Mouse (Mus musculus): ENCODE measurements around the gene Yipf1. TPM values are rescaled to one million over a fixed set of nuclear protein-coding genes. Genes with fewer than 3 reads are reported as not detected.

Yipf1 gene
- polyA plus RNA-seq, 1 experiment from 2014 or later = 51.6 TPM

DNA sequence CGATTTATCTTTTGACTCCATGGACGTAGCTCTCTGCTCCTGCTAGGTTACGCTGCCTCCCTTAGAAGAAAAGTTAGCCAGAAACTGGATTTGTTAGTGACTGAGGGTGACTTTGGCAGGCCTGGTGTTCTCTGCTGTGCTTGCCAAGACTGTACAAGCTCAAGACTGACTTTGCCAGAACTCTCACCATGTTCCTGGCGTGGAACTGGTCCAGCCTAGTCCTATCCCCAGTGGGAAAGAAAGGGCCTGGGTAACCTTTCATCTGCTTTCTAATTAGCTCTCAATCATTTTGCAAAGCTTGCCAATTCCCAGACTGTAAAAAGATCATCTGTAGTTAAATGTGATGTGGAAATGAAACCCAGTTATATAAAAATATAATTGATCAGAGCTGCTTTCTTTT, 72.9 kb downstream of the Yipf1 start:
- H3K4me3 ChIP-seq (replicated peaks) = no peak overlapping the region
- no peak overlapping the region for H3K4me2 ChIP-seq
- ATAC-seq (replicated peaks; ENCODE audit: low FRiP score) = no peak
- 96% methylated on average over 4 of the region's 4 CpGs for WGBS
- no peaks in the 10 kb centered on the region for H3K27me3 ChIP-seq
- H3K4me1 ChIP-seq = no peaks in the 10 kb centered on the region
- H3K9me3 ChIP-seq (replicated peaks) = no peaks in the 10 kb centered on the region
- no peak overlapping the region for H3K27ac ChIP-seq
- H3K36me3 ChIP-seq = peaks cover 91% of the 10 kb centered on the region
- no peak overlapping the region for H3K9ac ChIP-seq

DNA sequence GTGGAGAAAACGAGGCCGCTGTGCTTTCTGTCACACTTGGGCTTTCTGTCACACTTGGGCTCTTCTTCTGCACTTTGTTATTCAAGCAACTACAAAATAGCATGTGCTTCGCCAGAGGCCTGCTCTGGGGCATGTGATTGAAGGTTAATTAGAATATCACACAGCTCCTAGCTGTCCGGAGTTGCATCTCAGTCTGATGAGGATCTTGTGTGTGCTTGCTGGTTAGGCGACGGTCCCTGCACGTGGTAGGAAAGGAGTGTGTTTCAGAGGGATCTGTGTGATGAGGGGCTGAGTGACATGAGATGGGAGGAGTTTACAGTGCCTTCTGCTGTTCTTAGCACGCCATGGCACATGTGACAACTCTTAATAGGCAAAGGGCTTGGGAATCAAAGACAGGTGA, 73.3 kb downstream of the Yipf1 start:
- no peak overlapping the region for H3K4me3 ChIP-seq (replicated peaks)
- no peaks in the 10 kb centered on the region for H3K9me3 ChIP-seq (replicated peaks)
- H3K27me3 ChIP-seq = no peaks in the 10 kb centered on the region
- no peak for ATAC-seq (replicated peaks; ENCODE audit: low FRiP score)
- H3K4me2 ChIP-seq = no peak overlapping the region
- no peak overlapping the region for H3K27ac ChIP-seq
- no peaks in the 10 kb centered on the region for H3K4me1 ChIP-seq
- H3K36me3 ChIP-seq = peaks cover 92% of the 10 kb centered on the region
- 95% methylated on average over 8 of the region's 8 CpGs for WGBS
- H3K9ac ChIP-seq = no peak overlapping the region

DNA sequence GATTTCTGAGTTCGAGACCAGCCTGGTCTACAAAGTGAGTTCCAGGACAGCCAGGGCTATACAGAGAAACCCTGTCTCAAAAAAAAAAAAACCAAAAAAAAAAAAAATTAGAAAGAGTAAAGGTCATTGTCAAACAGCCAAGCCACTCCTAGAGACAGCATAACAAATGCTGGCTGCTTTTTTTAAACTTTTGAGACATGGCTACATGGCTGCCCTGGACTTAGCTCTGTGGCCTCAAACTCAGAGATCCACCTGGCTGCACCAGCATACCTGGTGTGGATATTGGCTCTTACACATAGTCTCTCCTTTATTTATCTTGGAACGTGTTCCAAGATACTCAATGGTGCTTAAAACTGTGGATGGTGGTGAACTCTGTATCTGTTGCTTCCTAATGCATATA, 74.1 kb downstream of the Yipf1 start:
- WGBS = 88% methylated on average over 2 of the region's 2 CpGs
- peaks cover 92% of the 10 kb centered on the region for H3K36me3 ChIP-seq
- H3K4me1 ChIP-seq = no peaks in the 10 kb centered on the region

DNA sequence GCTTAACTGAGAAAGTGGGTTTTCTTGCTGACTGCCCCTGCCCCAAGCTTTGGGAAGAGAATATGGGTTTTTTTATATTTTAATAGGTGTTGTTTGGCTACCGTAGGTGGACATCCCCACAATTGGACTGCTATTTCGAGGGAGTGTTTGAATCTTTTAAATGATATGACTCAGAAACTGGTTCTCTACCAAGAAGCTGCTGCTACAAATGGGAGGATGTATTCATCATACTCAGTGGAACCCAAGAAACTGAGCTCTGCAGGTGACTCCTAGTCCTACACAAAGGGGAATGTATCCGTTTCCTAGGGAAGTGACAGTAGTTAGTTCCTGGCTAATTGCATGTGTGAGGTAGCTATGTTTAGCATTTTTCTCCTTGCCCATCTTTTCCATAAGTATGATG, 75.2 kb downstream of the Yipf1 start:
- H3K36me3 ChIP-seq = peaks cover 97% of the 10 kb centered on the region
- no peak overlapping the region for H3K9ac ChIP-seq
- H3K4me1 ChIP-seq = no peaks in the 10 kb centered on the region
- H3K9me3 ChIP-seq (replicated peaks) = no peaks in the 10 kb centered on the region
- no peak overlapping the region for H3K4me2 ChIP-seq
- WGBS = 93% methylated on average over 3 of the region's 3 CpGs
- no peak overlapping the region for H3K4me3 ChIP-seq (replicated peaks)
- no peak for ATAC-seq (replicated peaks; ENCODE audit: low FRiP score)
- H3K27ac ChIP-seq = no peak overlapping the region
- H3K27me3 ChIP-seq = no peaks in the 10 kb centered on the region

More for the DNA sequence above, 74.1 kb downstream of the Yipf1 start:
- H3K9me3 ChIP-seq (replicated peaks) = no peaks in the 10 kb centered on the region
- no peaks in the 10 kb centered on the region for H3K27me3 ChIP-seq
- H3K4me3 ChIP-seq (replicated peaks) = no peak overlapping the region
- ATAC-seq (replicated peaks; ENCODE audit: low FRiP score) = no peak
- no peak overlapping the region for H3K4me2 ChIP-seq
- H3K9ac ChIP-seq = no peak overlapping the region
- no peak overlapping the region for H3K27ac ChIP-seq

GRCm38 (mm10) chr4:107393771-107394170, 79.6 kb downstream of the Yipf1 start:
- H3K36me3 ChIP-seq = peaks cover 97% of the 10 kb centered on the region
- no peak overlapping the region for H3K27ac ChIP-seq
- WGBS = 50% methylated on average over 2 of the region's 2 CpGs
- H3K27me3 ChIP-seq = no peaks in the 10 kb centered on the region
- no peak overlapping the region for H3K4me2 ChIP-seq
- no peaks in the 10 kb centered on the region for H3K9me3 ChIP-seq (replicated peaks)
- H3K9ac ChIP-seq = no peak overlapping the region
- H3K4me1 ChIP-seq = no peaks in the 10 kb centered on the region
- no peak for ATAC-seq (replicated peaks; ENCODE audit: low FRiP score)
- no peak overlapping the region for H3K4me3 ChIP-seq (replicated peaks)

Other genes starting within 250 kb of the Yipf1 start
- 108 TPM in 2 replicates for gene Mrpl37, start 247.5 kb upstream of the Yipf1 start, polyA plus RNA-seq (2015; fragmentation: Nextera tagmentation; extraction: Ambion mirVana)
- 11.1 and 12.1 TPM in 2 replicates for gene Cyb5rl, start 247.4 kb upstream of the Yipf1 start, polyA plus RNA-seq (2015; fragmentation: Nextera tagmentation; extraction: Ambion mirVana)
- 0.08 and 0.12 TPM in 2 replicates for gene Cdcp2, start 217.5 kb upstream of the Yipf1 start, polyA plus RNA-seq (2015; fragmentation: Nextera tagmentation; extraction: Ambion mirVana)
- 455 and 483 TPM in 2 replicates for gene Tmem59, start 136.0 kb upstream of the Yipf1 start, polyA plus RNA-seq (2015; fragmentation: Nextera tagmentation; extraction: Ambion mirVana)
- gene Tceanc2, start 135.2 kb upstream of the Yipf1 start, polyA plus RNA-seq (2015; fragmentation: Nextera tagmentation; extraction: Ambion mirVana) = 26.9 and 32.1 TPM in 2 replicates
- not detected in 2 replicates for gene Ldlrad1, start 105.2 kb upstream of the Yipf1 start, polyA plus RNA-seq (2015; fragmentation: Nextera tagmentation; extraction: Ambion mirVana)
- gene Lrrc42, start 60.8 kb upstream of the Yipf1 start, polyA plus RNA-seq (2015; fragmentation: Nextera tagmentation; extraction: Ambion mirVana) = 97.1 and 99.9 TPM in 2 replicates
- gene Hspb11, start 60.8 kb upstream of the Yipf1 start, polyA plus RNA-seq (2015; fragmentation: Nextera tagmentation; extraction: Ambion mirVana) = 40.4 and 40.8 TPM in 2 replicates
- gene Dio1, start 7.2 kb upstream of the Yipf1 start, polyA plus RNA-seq (2015; fragmentation: Nextera tagmentation; extraction: Ambion mirVana) = 0.21 and 0.32 TPM in 2 replicates
- 37.5 and 38.1 TPM in 2 replicates for gene Ndc1, start 53.4 kb downstream of the Yipf1 start, polyA plus RNA-seq (2015; fragmentation: Nextera tagmentation; extraction: Ambion mirVana)
- 5.0 and 6.4 TPM in 2 replicates for gene Glis1, start 120.2 kb downstream of the Yipf1 start, polyA plus RNA-seq (2015; fragmentation: Nextera tagmentation; extraction: Ambion mirVana)